Mouse (Mus musculus) embryonic facial prominence, embryonic 11.5 days (tissue): ENCODE results near the gene Cox20. TPM values are rescaled to one million over a fixed set of nuclear protein-coding genes. Genes with fewer than 3 reads are reported as not detected.

Experiments
- ATAC-seq: fragments of 200-750 bp; cut with Nextera tagmentation; replicated peaks from 2 replicates; pipeline ENCODE4 v1.8.0; 2017; ENCODE audit warnings: low read depth; ENCODE audit not compliant: insufficient number of reproducible peaks, low FRiP score, low TSS enrichment
- DNase-seq: peaks from one replicate; pipeline ENCODE4 v3.0.0-alpha.2; 2015; ENCODE audit warnings: low spot score
- H3K27ac ChIP-seq: fragments of 300-500 bp; sonication (generic); replicated peaks from 2 replicates; pipeline ENCODE4 v1.5.1; 2014; ENCODE audit warnings: mild to moderate bottlenecking, low read depth, low read length, control low read depth
- H3K27me3 ChIP-seq: fragments of 300-500 bp; sonication (generic); 2 replicates; pipeline ENCODE4 v1.6.1; 2014; ENCODE audit warnings: mild to moderate bottlenecking, low read length, moderate library complexity, mixed read lengths; ENCODE audit not compliant: control insufficient read depth, insufficient read depth
- H3K36me3 ChIP-seq: fragments of 300-500 bp; sonication (generic); replicated peaks from 2 replicates; pipeline ENCODE4 v1.6.1; 2014; ENCODE audit warnings: low read depth, mild to moderate bottlenecking, low read length, moderate library complexity, mixed read lengths; ENCODE audit not compliant: control insufficient read depth, insufficient read depth
- H3K4me1 ChIP-seq: fragments of 300-500 bp; sonication (generic); 2 replicates; pipeline ENCODE4 v1.6.1; 2014; ENCODE audit warnings: low read length, mixed read lengths; ENCODE audit not compliant: control insufficient read depth, insufficient read depth
- H3K4me2 ChIP-seq: fragments of 300-500 bp; sonication (generic); 2 replicates; pipeline ENCODE4 v1.6.1; 2014; ENCODE audit warnings: low read depth, mild to moderate bottlenecking, control low read depth, low read length, moderate library complexity
- H3K4me3 ChIP-seq: fragments of 300-500 bp; sonication (generic); 2 replicates; pipeline ENCODE4 v1.5.1; 2014; ENCODE audit warnings: low read depth, low read length, control low read depth
- H3K9ac ChIP-seq: fragments of 300-500 bp; sonication (generic); replicated peaks from 2 replicates; pipeline ENCODE4 v1.6.1; 2014; ENCODE audit warnings: mild to moderate bottlenecking, control low read depth, low read length
- H3K9me3 ChIP-seq: fragments of 300-500 bp; sonication (generic); replicated peaks from 2 replicates; pipeline ENCODE4 v1.6.1; 2016; ENCODE audit warnings: mild to moderate bottlenecking, low read length, inconsistent platforms, mixed read lengths; ENCODE audit not compliant: control insufficient read depth
- WGBS: fragments of 180-500 bp; shearing (Covaris S2); extraction: QIAGEN DNeasy Blood & Tissue Kit; methylation state at CpG from one replicate; pipeline ENCODE4 v1.1.7; 2014; 5-methylcytosine and 5-hydroxymethylcytosine counted together
- polyA plus RNA-seq: library from polyadenylated mRNA; unstranded; fragments of >200 nt; fragmentation: Nextera tagmentation; extraction: Ambion mirVana; gene quantifications from 2 replicates; pipeline ENCODE4 v1.2.1, GENCODE M21; 2014

The Cox20 gene
- polyA plus RNA-seq, 1 experiment from 2014 or later = 120 TPM

DNA sequence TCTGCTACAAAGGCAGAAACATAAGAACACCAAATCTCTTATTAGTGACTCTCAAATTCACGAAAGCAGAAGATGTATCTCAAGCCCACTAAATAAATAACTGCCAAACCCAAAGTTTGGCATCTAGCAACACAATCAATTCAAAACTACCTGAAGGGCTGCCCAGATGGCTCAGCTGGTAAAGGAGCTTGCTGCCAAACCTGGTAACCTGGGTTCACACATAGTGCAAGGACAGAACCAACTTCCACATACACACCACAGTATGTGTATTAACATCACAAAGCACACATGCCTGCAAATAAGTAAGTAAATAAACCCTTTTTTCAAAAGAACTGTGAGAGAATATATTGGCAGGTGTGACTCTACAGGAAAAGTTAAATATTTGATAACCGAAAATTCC is 4.7 kb upstream of the Cox20 start:
- Histone ChIP-seq H3K36me3 (no peaks in the 10 kb centered on the region), H3K9me3 (no peaks in the 10 kb centered on the region), H3K4me2 (no peak overlapping the region), H3K4me3 (no peak overlapping the region), H3K27ac (no peak overlapping the region), H3K4me1 (no peaks in the 10 kb centered on the region), H3K27me3 (no peaks in the 10 kb centered on the region), H3K9ac (no peak overlapping the region)
- 84% methylated on average over 2 of the region's 2 CpGs for WGBS
- ATAC-seq (no peak), DNase-seq (no peak)

DNA sequence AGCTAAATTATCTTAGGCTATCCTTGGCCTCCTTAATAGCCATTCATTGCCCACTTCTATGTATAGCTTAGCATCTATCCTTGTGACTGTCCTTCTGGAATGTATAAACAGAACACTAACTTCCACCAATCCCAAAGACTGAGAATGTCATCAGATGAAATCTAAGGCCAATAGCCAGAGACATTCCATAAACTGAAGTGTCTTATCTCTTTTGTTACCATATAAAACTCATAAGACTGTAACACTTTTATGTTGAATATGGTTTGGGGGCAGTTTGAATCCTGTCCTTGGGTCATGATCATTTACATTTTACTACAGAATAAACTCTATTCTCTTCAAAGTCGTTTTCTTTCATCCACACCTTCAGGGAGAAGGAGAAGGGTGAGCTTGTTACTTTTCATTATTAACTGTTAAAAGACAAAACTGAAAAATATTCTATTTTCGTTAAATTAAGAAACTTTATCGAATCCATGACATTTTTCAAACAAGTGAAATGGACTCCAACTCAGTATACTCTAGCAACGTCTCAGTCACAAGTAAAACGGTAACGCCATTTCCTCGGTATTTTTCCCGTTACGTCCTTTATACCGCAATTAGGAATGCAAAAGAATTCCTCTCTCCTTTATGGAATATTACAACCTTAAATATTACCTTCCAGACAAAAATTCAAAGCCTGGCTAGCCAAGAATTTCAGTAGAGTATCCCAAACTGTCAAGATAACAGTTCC is 1.5 kb upstream of the Cox20 start:
- Histone ChIP-seq H3K27me3 (no peaks in the 10 kb centered on the region), H3K27ac (peak overlapping the region; percentile 94), H3K9me3 (no peaks in the 10 kb centered on the region), H3K9ac (no peak overlapping the region), H3K4me3 (peak overlapping the region; percentile 49), H3K36me3 (no peaks in the 10 kb centered on the region; the same call in 1 of the 2 replicates), H3K4me1 (no peaks in the 10 kb centered on the region), H3K4me2 (peak overlapping the region; percentile 44; the same call in 1 of the 2 replicates)
- WGBS = 54% methylated on average over 10 of the region's 10 CpGs
- ATAC-seq = no peak
- DNase-seq = peak; percentile 45

DNA sequence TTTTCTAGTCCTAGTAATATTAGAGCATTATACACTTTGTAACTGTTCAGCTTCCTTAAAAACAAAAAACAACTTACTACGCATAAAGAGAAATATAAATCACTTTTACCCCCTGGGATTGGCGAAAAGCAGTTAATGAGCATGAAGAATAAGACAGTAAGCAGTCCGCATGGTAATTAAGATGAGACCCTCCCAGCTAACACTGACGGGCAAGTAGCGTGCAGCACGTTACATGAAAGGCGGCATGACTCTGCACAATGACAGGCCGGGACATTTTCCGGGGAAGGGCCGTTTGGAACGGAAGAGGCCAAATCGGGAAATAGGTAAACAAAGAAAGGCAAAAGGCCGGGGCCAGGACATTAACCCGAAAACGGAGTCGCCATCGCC is 935 bp upstream of the Cox20 start:
- peak overlapping the region; percentile 49 for H3K4me3 ChIP-seq
- ATAC-seq = peak; percentile 75
- H3K9me3 ChIP-seq = no peaks in the 10 kb centered on the region
- no peaks in the 10 kb centered on the region for H3K27me3 ChIP-seq
- peaks cover 1% of the 10 kb centered on the region; the same call in 1 of the 2 replicates for H3K36me3 ChIP-seq
- peak overlapping the region; percentile 91 for H3K9ac ChIP-seq
- under 1% methylated on average over 17 of the region's 17 CpGs for WGBS
- H3K27ac ChIP-seq = peak overlapping the region; percentile 94
- H3K4me2 ChIP-seq = peak overlapping the region; percentile 44
- DNase-seq = peak; percentile 91
- no peaks in the 10 kb centered on the region for H3K4me1 ChIP-seq

DNA sequence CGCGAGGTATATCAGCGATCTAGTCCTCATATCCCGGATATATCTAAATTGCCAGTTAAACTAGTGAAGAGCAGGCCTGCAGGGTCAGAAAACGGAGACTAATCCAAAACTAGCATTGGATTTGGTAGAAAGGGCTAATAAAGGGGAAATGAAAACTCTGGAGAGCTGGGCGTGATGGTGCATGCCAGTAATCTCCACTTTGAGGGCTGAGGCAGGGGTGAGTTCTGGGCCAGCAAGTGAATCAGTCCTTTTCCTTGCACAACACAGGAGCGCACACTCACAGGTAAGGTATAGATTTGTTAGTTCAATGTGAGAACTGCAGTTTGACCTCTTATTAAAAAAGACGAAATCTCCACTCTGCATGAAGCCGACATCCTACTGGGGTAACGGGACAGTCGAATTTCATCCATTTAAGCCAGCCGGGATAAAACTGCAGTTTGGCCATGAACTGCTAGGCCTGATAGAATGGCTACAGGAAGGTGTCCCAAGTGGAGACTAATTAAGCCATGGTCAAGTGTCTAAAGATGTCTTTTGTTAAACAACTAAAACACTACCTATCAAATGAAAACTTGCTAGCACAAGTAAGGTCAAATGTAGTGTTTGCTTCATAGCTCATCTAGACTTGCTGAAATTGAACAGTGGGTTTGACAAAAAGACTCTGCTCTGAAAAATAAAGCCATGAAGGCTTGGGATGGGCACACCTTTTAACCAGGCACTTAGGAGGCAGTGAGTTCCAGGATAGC is 536 bp downstream of the Cox20 start:
- peak overlapping the region; percentile 49 for H3K4me3 ChIP-seq
- no peaks in the 10 kb centered on the region for H3K4me1 ChIP-seq
- H3K9me3 ChIP-seq = no peaks in the 10 kb centered on the region
- H3K36me3 ChIP-seq = peaks cover 4% of the 10 kb centered on the region; the same call in 1 of the 2 replicates
- peak overlapping the region; percentile 94 for H3K27ac ChIP-seq
- ATAC-seq (peak; percentile 45), DNase-seq (peak; percentile 59)
- 2% methylated on average over 12 of the region's 12 CpGs for WGBS
- H3K4me2 ChIP-seq = peak overlapping the region; percentile 44
- peak overlapping the region; percentile 91 for H3K9ac ChIP-seq
- H3K27me3 ChIP-seq = no peaks in the 10 kb centered on the region

DNA sequence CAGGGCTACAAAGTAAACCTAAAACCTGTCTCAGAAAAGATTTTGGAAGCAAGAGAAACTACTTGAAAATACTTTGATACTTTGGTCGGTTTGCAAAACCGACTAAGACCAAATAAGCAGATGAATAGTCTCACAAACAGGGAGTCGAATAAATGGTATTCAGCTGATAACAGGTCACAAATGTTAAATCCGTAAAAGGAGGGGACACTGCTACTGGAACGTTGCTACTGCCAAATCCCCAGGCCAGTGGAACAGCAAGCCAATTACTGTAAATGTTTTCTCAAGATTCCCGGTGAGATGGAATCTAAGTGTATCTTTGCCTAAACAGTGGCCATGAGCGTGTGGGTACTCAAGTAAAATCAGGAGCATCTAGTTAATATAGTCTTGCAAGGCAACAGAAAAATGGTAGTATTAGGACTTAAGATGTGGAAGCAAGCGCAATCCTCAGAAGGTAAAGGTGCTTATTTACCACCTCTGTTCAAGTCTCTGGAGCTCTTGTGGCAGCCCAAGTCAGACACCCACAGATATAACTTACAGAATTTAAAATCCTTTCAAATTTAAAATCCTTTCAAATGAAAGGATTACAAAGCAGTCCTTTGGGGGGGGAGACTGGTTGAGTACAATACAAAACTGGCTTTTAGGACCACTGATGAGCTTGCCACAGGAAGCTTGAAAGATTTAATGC is 1.2 kb downstream of the Cox20 start:
- Histone ChIP-seq H3K27me3 (no peaks in the 10 kb centered on the region), H3K4me2 (peak overlapping the region; percentile 44), H3K9me3 (no peaks in the 10 kb centered on the region), H3K27ac (peak overlapping the region; percentile 94), H3K4me1 (no peaks in the 10 kb centered on the region), H3K4me3 (peak overlapping the region; percentile 49), H3K9ac (peak overlapping the region; percentile 91), H3K36me3 (peaks cover 4% of the 10 kb centered on the region; the same call in 1 of the 2 replicates)
- DNase-seq = peak; percentile 44
- ATAC-seq = no peak
- WGBS = 26% methylated on average over 8 of the region's 8 CpGs

DNA sequence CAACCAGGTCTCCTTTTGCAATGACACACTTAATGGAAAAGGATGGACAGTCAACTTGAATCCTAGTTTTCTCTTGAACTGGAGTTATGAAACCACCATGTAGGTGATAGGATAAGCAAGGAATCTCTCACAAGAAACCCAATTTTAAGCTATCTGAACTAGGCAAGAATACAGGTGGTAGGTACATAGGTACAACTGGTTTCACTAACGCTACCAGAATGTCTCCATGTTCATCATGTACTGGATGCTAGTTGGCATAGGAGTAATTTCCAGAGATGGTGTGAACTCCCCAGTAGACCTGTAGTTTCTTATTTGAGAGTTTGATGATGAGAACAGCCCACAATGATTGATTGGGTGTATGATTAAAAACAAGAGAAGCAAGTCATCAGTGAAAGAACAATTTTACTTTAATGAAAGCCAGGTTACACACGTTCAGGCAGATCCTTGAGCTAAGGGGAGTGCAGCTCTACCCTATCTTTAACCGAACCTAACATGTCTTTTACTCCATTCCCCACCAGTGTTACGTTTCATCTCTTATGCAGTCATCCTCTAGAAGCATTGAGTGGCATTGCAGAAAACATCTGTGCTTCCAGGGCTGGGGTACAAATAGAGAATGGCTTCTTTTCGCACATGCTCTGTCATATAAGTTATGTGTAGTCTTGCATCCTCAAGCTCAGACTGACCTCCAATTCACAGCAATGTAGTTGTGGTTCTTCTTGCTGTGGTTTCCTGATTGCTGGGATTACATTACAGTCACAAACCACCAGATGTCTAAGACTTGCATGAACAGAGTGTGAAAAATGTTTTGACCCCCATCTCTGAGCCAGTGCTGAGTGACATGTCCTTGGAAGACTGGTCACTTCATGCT is 2.0 kb downstream of the Cox20 start:
- no peak overlapping the region for H3K27ac ChIP-seq
- peak overlapping the region; percentile 44; the same call in 1 of the 2 replicates for H3K4me2 ChIP-seq
- H3K27me3 ChIP-seq = no peaks in the 10 kb centered on the region
- H3K36me3 ChIP-seq = peaks cover 4% of the 10 kb centered on the region; the same call in 1 of the 2 replicates
- no peak for ATAC-seq
- WGBS = 48% methylated on average over 5 of the region's 5 CpGs
- H3K4me1 ChIP-seq = no peaks in the 10 kb centered on the region
- H3K9ac ChIP-seq = no peak overlapping the region; the same call in 1 of the 2 replicates
- no peaks in the 10 kb centered on the region for H3K9me3 ChIP-seq
- H3K4me3 ChIP-seq = no peak overlapping the region
- peak; percentile 45 for DNase-seq

GRCm38 (mm10) chr1:178321730-178322357 is 2.9 kb downstream of the Cox20 start:
- Histone ChIP-seq H3K9me3 (no peaks in the 10 kb centered on the region), H3K9ac (no peak overlapping the region), H3K4me1 (no peaks in the 10 kb centered on the region), H3K4me2 (no peak overlapping the region), H3K36me3 (peaks cover 4% of the 10 kb centered on the region; the same call in 1 of the 2 replicates), H3K27ac (no peak overlapping the region), H3K27me3 (no peaks in the 10 kb centered on the region), H3K4me3 (no peak overlapping the region)
- no peak for DNase-seq
- no peak for ATAC-seq
- 72% methylated on average over 4 of the region's 4 CpGs for WGBS
